Mouse (Mus musculus) heart, adult 18-20 months (tissue): ENCODE data around the gene Hcfc2. TPM values are rescaled to one million over a fixed set of nuclear protein-coding genes. Genes with fewer than 3 reads are reported as not detected.

ENCODE experiments used
- DNase-seq, 2 experiments: peaks; one replicate each; pipeline ENCODE4 v3.0.0; 2021 to 2022; ENCODE audit warnings: mixed read lengths in 1 of 2
- total RNA-seq, 2 experiments: library from RNA; stranded (reverse); gene quantifications; 2 replicates each; pipeline ENCODE4 v1.2.3; 2021

Gene Hcfc2
- total RNA-seq, 2 experiments from 2014 or later, result 29.9 to 32.3 TPM

GRCm38 (mm10) chr10:82699296-82699941, 3.5 kb downstream of the Hcfc2 start:
- DNase-seq, result peak; percentile 15 to 34

- no peak for DNase-seq
Measured at GRCm38 (mm10) chr10:82741354-82741753, 45.4 kb downstream of the Hcfc2 start.

DNA sequence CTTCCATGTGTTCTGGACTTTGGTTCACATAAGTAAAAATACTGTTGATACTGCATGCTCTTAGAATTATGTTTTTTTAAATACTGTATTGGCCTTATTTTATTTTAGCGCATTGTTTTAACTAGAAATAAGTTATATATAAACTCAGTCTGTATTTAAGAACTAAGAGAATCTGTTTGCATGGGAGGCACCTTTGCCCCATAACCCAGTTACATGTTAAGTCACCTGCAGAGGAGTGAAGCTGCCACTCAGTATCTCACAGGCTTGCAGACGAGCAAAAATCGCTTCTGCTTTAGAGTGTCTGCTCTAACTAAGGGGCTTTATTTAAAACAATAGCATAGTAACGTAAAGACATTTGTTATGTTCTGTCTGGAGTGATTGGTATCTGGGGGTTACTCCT, 45.9 kb downstream of the Hcfc2 start:
- no peak for DNase-seq

DNA sequence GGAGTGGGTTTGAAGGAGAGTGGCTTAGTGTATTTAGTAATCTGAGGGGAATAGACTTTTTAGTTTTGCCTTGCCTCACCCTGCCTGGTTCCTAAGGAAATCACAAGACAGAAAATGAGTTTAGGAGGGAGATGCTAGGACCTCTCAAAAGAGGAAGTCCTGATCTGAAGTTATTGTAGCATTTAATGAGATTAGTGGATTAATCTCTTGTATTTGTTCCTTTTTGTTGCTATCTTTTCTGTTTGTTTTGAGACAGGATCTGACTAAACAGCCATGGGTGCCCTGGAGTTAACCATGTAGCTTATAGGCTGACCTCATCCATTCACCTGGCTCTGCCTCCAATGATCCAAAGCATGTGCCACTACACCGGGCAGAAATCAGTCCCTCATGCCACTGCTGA, 46.6 kb downstream of the Hcfc2 start:
- no peak for DNase-seq

DNA sequence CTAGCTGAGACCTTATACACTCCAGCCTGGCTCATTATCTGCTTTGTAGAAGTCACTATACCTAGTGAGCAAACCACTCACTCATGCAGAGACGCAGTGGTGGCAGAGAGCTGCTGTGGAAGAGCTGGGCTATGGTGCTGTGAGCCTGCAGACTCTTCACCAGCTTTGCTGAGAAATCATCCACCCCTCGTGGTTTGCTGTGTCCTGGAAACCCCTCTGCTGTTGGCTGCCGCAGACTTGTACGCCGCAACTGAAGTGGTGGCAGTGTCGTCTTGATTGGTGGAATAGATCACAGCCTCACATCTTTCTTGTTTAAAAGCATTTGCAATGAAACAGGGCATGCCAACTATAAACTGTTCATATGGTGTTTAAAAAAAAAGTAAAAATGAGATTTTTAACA, 48.3 kb downstream of the Hcfc2 start:
- no peak for DNase-seq

DNA sequence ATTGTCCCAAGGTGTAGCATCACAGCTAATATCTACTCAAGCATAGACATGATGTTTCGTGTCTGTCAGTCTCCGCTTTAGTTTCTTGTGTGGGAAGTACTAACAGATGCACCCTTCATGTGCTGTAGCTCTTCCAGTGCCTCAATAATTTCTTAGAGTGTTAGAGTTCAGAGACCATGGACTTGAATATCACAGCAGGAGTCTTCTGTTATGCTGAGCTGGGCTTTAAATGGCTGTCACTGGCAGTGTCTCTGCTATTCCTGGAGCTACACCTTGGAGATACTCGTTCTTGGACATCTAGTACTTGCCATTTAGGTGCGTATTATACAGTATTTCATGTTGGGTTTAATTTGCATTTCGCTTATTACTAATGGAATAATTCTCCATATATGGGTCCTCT, 49.3 kb downstream of the Hcfc2 start:
- no peak for DNase-seq

DNA sequence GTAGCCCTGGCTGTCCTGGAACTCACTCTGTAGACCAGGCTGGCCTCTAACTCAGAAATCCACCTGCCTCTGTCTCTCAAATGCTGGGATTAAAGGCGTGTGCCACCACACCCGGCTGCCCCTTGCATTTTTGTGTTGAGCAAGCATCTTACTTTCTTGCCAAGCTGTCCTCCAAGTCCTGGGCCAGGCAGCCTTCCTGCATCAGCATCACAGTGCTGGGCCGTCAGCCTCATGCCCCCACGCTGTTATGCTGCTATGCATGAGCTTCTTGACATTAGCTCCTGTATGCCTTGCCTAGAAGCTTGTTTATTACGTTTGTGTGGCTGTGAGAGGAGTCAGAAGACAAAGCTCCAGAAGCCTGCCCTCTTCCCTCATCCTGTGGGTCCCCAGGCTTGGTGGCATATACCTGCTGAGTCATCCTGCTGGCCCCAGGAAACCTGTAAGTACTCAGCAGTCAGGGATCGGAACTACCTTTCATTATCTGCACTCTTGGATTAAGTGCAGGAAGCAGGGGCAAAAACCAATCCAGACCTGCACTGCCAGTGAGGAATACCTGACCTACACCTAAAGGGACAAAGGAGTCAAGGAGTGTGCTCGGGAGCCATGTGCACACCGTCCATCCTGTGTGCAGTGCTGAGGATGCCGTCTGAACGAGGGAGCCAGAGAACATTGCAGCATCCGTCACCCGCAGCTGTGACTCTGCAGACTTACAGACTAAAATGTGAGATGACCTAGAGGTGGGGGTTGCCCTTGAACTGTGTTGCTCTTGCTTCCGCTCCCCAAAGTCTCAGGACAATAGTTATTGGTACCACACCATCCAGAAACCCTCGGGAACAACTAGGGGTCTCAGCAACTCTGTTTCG, 51.3 kb downstream of the Hcfc2 start:
- no peak for DNase-seq

GRCm38 (mm10) chr10:82750778-82751177, 54.8 kb downstream of the Hcfc2 start:
- no peak for DNase-seq

DNA sequence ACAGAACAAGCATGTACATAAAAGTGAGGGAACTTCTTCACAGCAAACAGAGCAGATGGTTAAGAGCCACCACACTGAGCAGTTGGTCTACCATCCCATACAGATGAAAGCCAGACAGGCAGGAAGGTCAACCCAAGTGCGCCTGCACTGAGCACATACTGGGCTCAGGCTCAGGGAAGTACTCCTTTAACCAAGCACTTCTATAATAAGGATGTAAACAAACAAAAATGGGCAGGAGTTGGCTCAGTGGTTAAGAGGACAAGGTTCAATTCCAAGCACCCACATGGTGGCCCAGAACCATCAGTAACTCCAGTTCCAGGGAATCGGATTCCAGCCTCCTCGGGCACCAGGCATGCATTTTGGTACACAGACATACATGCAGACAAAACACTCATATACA, 57.0 kb downstream of the Hcfc2 start:
- DNase-seq, result no peak

- no peak for DNase-seq
Measured at GRCm38 (mm10) chr10:82754642-82755041, 58.7 kb downstream of the Hcfc2 start.

- DNase-seq, result no peak
Measured at GRCm38 (mm10) chr10:82755213-82755890, 59.4 kb downstream of the Hcfc2 start.

- no peak for DNase-seq
Measured at GRCm38 (mm10) chr10:82756466-82756865, 60.5 kb downstream of the Hcfc2 start.

GRCm38 (mm10) chr10:82757341-82757740, 61.4 kb downstream of the Hcfc2 start:
- DNase-seq, result no peak

DNA sequence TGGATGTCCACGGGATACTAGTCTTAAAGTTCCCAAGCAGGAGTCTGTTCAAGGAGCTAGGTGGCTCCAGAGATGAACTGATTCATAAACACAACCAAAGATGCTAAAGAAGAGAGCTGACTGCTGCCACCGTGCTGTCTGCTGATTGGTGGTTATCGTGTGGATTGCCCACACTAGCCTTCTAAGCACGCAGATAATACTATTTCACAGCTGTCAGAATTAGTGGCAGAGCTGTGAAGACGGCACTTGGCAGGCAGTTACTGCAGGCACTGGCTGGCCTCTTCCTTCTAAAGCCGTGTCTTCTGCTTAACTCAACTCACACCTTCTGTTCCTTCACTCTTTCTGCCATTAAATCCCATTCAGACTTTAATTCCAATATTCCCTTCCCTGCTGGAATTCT, 62.4 kb downstream of the Hcfc2 start:
- DNase-seq, result no peak

- DNase-seq, result no peak
Measured at GRCm38 (mm10) chr10:82758878-82759277, 62.9 kb downstream of the Hcfc2 start.

DNA sequence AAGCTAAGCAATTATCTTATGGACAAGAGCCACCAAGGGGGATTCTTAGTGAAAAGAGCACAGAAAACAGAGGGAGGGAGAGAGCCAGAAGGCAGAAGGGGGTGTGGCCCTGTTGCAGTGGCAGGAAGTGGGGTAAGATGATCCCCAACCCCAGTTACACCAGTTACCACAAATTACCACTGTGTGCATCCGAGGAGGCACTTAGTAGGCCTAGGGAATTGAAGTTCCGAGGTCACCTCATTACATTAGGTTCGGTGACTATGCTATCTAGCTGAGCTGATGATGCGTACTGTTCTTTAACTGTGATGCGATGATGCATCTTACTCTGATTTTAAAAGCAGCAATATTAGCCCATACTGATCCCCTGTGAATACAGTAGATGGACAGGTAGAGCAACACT, 63.7 kb downstream of the Hcfc2 start:
- DNase-seq, result no peak

DNA sequence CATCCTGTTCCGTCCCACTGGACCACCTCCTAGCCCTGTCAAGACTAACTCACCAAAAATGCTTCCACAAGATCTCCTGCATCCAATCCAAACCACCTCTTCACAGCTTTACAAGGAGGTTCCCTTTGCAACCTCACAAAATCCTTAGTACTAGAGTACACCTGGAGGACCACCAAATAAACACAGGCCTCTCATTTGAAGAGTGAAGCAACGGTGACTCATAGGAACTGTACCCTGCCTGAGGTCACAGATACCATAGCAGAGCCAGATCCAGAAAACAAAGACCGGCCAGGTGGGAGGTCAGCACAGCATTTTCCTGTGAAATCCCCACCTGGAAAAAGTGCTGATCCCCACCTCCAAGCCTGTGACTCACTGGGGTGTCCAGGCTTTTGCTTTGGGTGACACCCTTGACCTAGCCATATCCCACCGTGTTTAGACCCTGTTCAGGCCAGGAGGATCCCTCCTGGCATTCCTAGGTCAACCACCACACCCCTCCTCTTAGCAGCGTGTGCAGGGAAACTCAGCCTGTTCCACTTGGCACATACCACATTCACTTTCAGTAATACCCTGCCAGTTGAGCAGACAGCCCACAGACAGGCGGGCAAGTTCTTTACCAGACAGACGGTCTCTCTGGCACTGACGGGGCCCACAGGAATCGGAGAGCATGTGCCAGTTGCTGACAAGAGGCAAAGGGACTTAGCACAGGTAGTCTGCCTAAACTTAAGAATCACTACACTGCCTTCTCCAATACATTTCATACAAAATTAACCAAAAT, 65.3 kb downstream of the Hcfc2 start:
- peak in 1 of 2 experiments; percentile 23 for DNase-seq

DNA sequence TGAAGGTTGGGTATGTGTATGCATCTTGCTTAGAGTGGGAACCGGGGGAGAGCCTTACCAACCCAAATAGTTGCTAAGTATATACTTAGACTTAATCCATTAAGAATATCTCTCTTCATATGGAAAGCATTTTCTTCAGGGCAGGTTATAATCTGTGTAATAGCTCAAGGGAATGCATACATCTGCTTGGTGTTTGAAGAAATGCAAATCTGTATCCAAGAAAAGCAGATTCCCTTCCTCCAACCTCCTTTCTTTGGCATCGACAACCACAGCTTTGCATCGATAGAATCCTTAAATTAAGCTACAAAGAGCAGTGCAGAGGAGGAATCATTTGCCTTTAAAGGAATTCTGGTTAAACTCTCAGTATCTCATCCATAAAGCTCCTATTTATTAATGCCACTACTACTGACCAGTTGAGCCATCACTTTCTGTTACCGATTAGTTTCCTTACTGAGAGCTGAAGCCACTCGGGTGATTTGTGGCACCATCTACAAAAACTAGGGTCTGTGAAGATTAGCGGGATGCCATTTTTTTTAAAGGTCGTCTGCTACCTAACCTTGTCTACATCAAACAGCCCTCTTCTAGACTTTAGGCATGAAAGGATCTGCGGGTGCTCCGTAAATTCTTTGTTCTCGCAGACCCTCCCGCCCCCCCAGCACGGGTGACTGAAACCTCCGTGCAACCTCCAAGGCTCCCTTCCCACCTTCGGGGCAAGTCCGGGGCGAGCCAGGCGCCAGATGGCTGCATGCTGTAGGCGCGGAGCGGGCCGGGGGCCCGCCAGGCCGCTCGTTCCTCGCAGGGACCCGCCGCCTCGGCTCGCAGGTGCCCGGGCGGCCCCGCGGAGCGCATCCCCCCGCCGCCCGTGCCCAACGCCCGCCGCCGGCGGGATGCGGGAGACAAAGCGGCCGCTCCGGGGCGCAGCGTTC, 67.1 kb downstream of the Hcfc2 start:
- DNase-seq, result peak; percentile 27 to 44

DNA sequence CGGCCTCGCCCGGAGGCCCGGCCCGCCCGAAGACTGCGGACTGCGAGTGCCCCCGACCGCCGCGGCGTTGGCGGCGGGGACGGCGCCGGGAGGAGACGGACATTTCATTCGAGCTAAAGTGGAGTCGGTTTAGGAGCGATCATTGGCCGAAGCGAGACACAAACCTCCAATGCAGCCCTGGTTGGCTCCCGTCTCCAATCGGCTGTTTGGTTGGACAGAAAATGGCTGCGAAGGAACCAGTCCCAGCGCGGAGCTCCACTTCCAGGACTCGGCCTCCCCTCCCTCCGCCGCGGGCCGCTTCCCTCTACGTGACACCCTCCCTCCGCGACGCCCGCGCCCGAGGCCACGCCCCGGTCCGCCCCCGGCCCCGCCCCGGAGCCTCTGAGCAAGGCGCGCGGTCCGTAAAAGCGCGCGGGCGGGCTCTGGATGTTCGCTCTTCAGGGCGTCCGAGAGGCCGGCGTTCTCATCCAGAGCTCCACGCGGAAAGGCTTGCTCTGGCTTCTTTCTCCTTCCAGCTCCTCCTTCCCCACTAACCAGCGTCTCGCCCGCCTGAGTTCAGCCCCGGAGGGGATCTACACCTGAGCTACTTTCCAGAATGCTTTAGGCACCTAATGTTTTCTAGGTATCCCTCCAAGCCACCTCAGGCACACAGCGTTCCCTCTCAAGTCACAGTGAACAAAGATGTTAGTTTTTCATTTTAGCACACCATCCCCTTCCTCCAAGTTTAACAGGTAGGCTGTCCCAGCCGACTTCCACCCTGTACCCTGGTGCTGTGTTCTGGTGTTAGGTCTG, 68.1 kb downstream of the Hcfc2 start, which contains the start of gene Nfyb:
Nfyb (minus strand) TSS at position 305 of the 792 bp plus-strand sequence.
- peak; percentile 97 to 98 for DNase-seq

DNA sequence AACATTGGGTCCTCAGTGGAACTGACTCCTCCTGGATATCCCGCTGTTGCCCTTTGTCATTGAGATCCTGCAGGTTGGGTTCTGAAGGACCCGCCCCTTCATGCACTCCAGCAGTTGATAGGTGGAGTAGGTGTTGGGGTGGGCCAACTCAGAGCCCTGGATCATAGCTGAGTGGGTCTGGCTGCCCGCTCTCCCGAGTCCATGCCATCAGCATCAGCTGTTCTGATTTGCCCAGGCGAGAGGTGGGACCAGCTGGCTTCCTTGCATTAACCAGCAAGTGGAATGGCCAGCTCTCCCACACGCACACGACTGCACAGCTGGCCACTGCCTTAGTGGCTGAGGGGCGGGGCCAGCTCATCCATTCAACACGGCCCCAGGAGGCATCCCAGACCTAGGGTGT, 72.9 kb downstream of the Hcfc2 start:
- no peak for DNase-seq
